Mouse (Mus musculus): ENCODE data around the gene Ednra. TPM values are rescaled to one million over a fixed set of nuclear protein-coding genes. Genes with fewer than 3 reads are reported as not detected.
A peak's percentile ranks its signal among the peaks of the same experiment; 100 is the strongest.

Gene Ednra
- polyA plus RNA-seq, 1 experiment = 3.3 TPM

- Histone ChIP-seq H3K4me3 (ENCODE audit: control insufficient read depth, insufficient read depth, low read length) (no peak overlapping the region), H3K36me3 (ENCODE audit: control insufficient read depth, insufficient read depth, low read length) (no peaks in the 10 kb centered on the region), H3K27me3 (ENCODE audit: control insufficient read depth, insufficient read depth, low read length) (no peaks in the 10 kb centered on the region), H3K27ac (ENCODE audit: control insufficient read depth, insufficient read depth, low read length) (no peak overlapping the region), H3K4me1 (replicated peaks; ENCODE audit: control insufficient read depth, insufficient read depth, low read length) (no peaks in the 10 kb centered on the region)
- 77% methylated on average over 5 of the region's 5 CpGs for WGBS
- TF ChIP-seq CTCF (IDR thresholded peaks at IDR 0.05; ENCODE audit: borderline replicate concordance, control insufficient read depth, extremely low read depth, insufficient read depth, low read length, poor library complexity) (no peak), POLR2A (IDR thresholded peaks at IDR 0.05; ENCODE audit: control insufficient read depth, extremely low read depth, insufficient read depth, low read length, poor library complexity) (no peak)
- DNase-seq = no peak
Observed at GRCm38 (mm10) chr8:77634035-77634434, 90.2 kb downstream of the Ednra start.

GRCm38 (mm10) chr8:77633211-77633610 is 91.1 kb downstream of the Ednra start:
- Histone ChIP-seq H3K4me3 (ENCODE audit: control insufficient read depth, insufficient read depth, low read length) (no peak overlapping the region), H3K36me3 (ENCODE audit: control insufficient read depth, insufficient read depth, low read length) (no peaks in the 10 kb centered on the region), H3K27ac (ENCODE audit: control insufficient read depth, insufficient read depth, low read length) (no peak overlapping the region), H3K4me1 (replicated peaks; ENCODE audit: control insufficient read depth, insufficient read depth, low read length) (no peaks in the 10 kb centered on the region), H3K27me3 (ENCODE audit: control insufficient read depth, insufficient read depth, low read length) (no peaks in the 10 kb centered on the region)
- 70% methylated on average over 2 of the region's 2 CpGs for WGBS
- no peak for DNase-seq
- TF ChIP-seq CTCF (IDR thresholded peaks at IDR 0.05; ENCODE audit: borderline replicate concordance, control insufficient read depth, extremely low read depth, insufficient read depth, low read length, poor library complexity) = no peak
- no peak for TF ChIP-seq POLR2A (IDR thresholded peaks at IDR 0.05; ENCODE audit: control insufficient read depth, extremely low read depth, insufficient read depth, low read length, poor library complexity)

GRCm38 (mm10) chr8:77630691-77631090 is 93.6 kb downstream of the Ednra start:
- WGBS = 88% methylated on average over 3 of the region's 3 CpGs
- H3K36me3 ChIP-seq (ENCODE audit: control insufficient read depth, insufficient read depth, low read length) = no peaks in the 10 kb centered on the region
- DNase-seq = no peak
- H3K4me1 ChIP-seq (replicated peaks; ENCODE audit: control insufficient read depth, insufficient read depth, low read length) = no peaks in the 10 kb centered on the region
- no peak overlapping the region for H3K27ac ChIP-seq (ENCODE audit: control insufficient read depth, insufficient read depth, low read length)
- H3K27me3 ChIP-seq (ENCODE audit: control insufficient read depth, insufficient read depth, low read length) = no peaks in the 10 kb centered on the region
- H3K4me3 ChIP-seq (ENCODE audit: control insufficient read depth, insufficient read depth, low read length) = no peak overlapping the region
- TF ChIP-seq POLR2A (IDR thresholded peaks at IDR 0.05; ENCODE audit: control insufficient read depth, extremely low read depth, insufficient read depth, low read length, poor library complexity) (no peak), CTCF (IDR thresholded peaks at IDR 0.05; ENCODE audit: borderline replicate concordance, control insufficient read depth, extremely low read depth, insufficient read depth, low read length, poor library complexity) (no peak)

- H3K4me3 ChIP-seq (ENCODE audit: control insufficient read depth, insufficient read depth, low read length) = no peak overlapping the region
- peak; percentile 85 for TF ChIP-seq CTCF (IDR thresholded peaks at IDR 0.05; ENCODE audit: borderline replicate concordance, control insufficient read depth, extremely low read depth, insufficient read depth, low read length, poor library complexity)
- no peak for TF ChIP-seq POLR2A (IDR thresholded peaks at IDR 0.05; ENCODE audit: control insufficient read depth, extremely low read depth, insufficient read depth, low read length, poor library complexity)
- 20% methylated on average over 15 of the region's 15 CpGs for WGBS
Observed at GRCm38 (mm10) chr8:77629858-77630537, 94.3 kb downstream of the Ednra start.

GRCm38 (mm10) chr8:77623677-77624209 is 100.5 kb downstream of the Ednra start:
- WGBS = 69% methylated on average over 7 of the region's 7 CpGs
- H3K36me3 ChIP-seq (ENCODE audit: control insufficient read depth, insufficient read depth, low read length) = no peaks in the 10 kb centered on the region
- H3K27ac ChIP-seq (ENCODE audit: control insufficient read depth, insufficient read depth, low read length) = no peak overlapping the region
- H3K27me3 ChIP-seq (ENCODE audit: control insufficient read depth, insufficient read depth, low read length) = no peaks in the 10 kb centered on the region
- no peak for DNase-seq
- no peak for TF ChIP-seq CTCF (IDR thresholded peaks at IDR 0.05; ENCODE audit: borderline replicate concordance, control insufficient read depth, extremely low read depth, insufficient read depth, low read length, poor library complexity)
- no peak for TF ChIP-seq POLR2A (IDR thresholded peaks at IDR 0.05; ENCODE audit: control insufficient read depth, extremely low read depth, insufficient read depth, low read length, poor library complexity)
- no peak overlapping the region for H3K4me3 ChIP-seq (ENCODE audit: control insufficient read depth, insufficient read depth, low read length)
- 0 out of 2 replicates have a peak, but pooled peaks cover 2% of the 10 kb centered on the region for H3K4me1 ChIP-seq (replicated peaks; ENCODE audit: control insufficient read depth, insufficient read depth, low read length)

More at GRCm38 (mm10) chr8:77629858-77630537, 94.3 kb downstream of the Ednra start:
- DNase-seq = peak; percentile 76
- Histone ChIP-seq H3K27me3 (ENCODE audit: control insufficient read depth, insufficient read depth, low read length) (no peaks in the 10 kb centered on the region), H3K4me1 (replicated peaks; ENCODE audit: control insufficient read depth, insufficient read depth, low read length) (no peaks in the 10 kb centered on the region), H3K27ac (ENCODE audit: control insufficient read depth, insufficient read depth, low read length) (no peak overlapping the region), H3K36me3 (ENCODE audit: control insufficient read depth, insufficient read depth, low read length) (no peaks in the 10 kb centered on the region)

GRCm38 (mm10) chr8:77617916-77618315 is 106.3 kb downstream of the Ednra start:
- Histone ChIP-seq H3K27me3 (ENCODE audit: control insufficient read depth, insufficient read depth, low read length) (no peaks in the 10 kb centered on the region), H3K4me3 (ENCODE audit: control insufficient read depth, insufficient read depth, low read length) (no peak overlapping the region), H3K4me1 (replicated peaks; ENCODE audit: control insufficient read depth, insufficient read depth, low read length) (no peaks in the 10 kb centered on the region), H3K27ac (ENCODE audit: control insufficient read depth, insufficient read depth, low read length) (no peak overlapping the region), H3K36me3 (ENCODE audit: control insufficient read depth, insufficient read depth, low read length) (no peaks in the 10 kb centered on the region)
- TF ChIP-seq CTCF (IDR thresholded peaks at IDR 0.05; ENCODE audit: borderline replicate concordance, control insufficient read depth, extremely low read depth, insufficient read depth, low read length, poor library complexity) = no peak
- no peak for TF ChIP-seq POLR2A (IDR thresholded peaks at IDR 0.05; ENCODE audit: control insufficient read depth, extremely low read depth, insufficient read depth, low read length, poor library complexity)
- no peak for DNase-seq
- 83% methylated on average over 2 of the region's 2 CpGs for WGBS

Other genes starting within 250 kb of the Ednra start
- 12.9 and 13.2 TPM in 2 replicates for gene Arhgap10, start 206.5 kb downstream of the Ednra start, polyA plus RNA-seq (2012; rRNA removed)
- 15.3 and 15.5 TPM in 2 replicates for gene Prmt9, start 175.1 kb downstream of the Ednra start, polyA plus RNA-seq (2012; rRNA removed)
- 15.3 and 15.7 TPM in 2 replicates for gene Tmem184c, start 113.8 kb downstream of the Ednra start, polyA plus RNA-seq (2012; rRNA removed)